Mouse (Mus musculus): Measurements from ENCODE around the gene Zkscan16. TPM values are rescaled to one million over a fixed set of nuclear protein-coding genes. Genes with fewer than 3 reads are reported as not detected.
A peak's percentile ranks its signal among the peaks of the same experiment; 100 is the strongest.

The Zkscan16 gene
- polyA plus RNA-seq, 2 experiments, result 0.08 to 0.11 TPM

GRCm38 (mm10) chr4:58941638-58942037, 1.8 kb upstream of the Zkscan16 start:
- Histone ChIP-seq H3K27me3 (ENCODE audit: control insufficient read depth, insufficient read depth, low read length) (peaks cover 30% of the 10 kb centered on the region), H3K27ac (no peak overlapping the region), H3K4me2 (ENCODE audit: low read depth) (no peak overlapping the region), H3K4me3 (ENCODE audit: insufficient read depth in 1 of 2, low read depth in 2 of 2, low read length in 2 of 2) (no peak overlapping the region), H3K4me1 (replicated peaks; ENCODE audit: control insufficient read depth in 2 of 2, insufficient read depth in 2 of 2, low read length in 1 of 2) (0 out of 4 replicates have a peak, but pooled peaks cover 0 to 2% of the 10 kb centered on the region in 2 experiments), H3K9me3 (ENCODE audit: control insufficient read depth, low read length) (no peaks in the 10 kb centered on the region), H3K9ac (replicated peaks) (no peak overlapping the region), H3K36me3 (replicated peaks; ENCODE audit: control insufficient read depth, insufficient read depth, low read depth) (no peaks in the 10 kb centered on the region)
- ATAC-seq (ENCODE audit: insufficient read depth) (no peak), DNase-seq (ENCODE audit: low read depth in 3 of 3, low spot score in 3 of 3) (no peak)
- TF ChIP-seq EP300 (IDR thresholded peaks at IDR 0.05; ENCODE audit: low read depth), result no peak

GRCm38 (mm10) chr4:58942942-58943341, 486 bp upstream of the Zkscan16 start:
- Histone ChIP-seq H3K4me1 (replicated peaks; ENCODE audit: control insufficient read depth in 2 of 2, insufficient read depth in 2 of 2, low read length in 1 of 2) (0 out of 4 replicates have a peak, but pooled peaks cover 0 to 2% of the 10 kb centered on the region in 2 experiments), H3K27me3 (ENCODE audit: control insufficient read depth, insufficient read depth, low read length) (peaks cover 30% of the 10 kb centered on the region), H3K36me3 (replicated peaks; ENCODE audit: control insufficient read depth, insufficient read depth, low read depth) (no peaks in the 10 kb centered on the region), H3K4me2 (ENCODE audit: low read depth) (peak overlapping the region; percentile 69), H3K27ac (no peak overlapping the region), H3K4me3 (ENCODE audit: insufficient read depth in 1 of 2, low read depth in 2 of 2, low read length in 2 of 2) (peak overlapping the region; percentile 58 to 60; a peak in 3 of 4 replicates), H3K9ac (replicated peaks) (no peak overlapping the region), H3K9me3 (ENCODE audit: control insufficient read depth, low read length) (no peaks in the 10 kb centered on the region)
- ATAC-seq (ENCODE audit: insufficient read depth) (no peak), DNase-seq (ENCODE audit: low read depth in 3 of 3, low spot score in 3 of 3) (no peak)
- 53% methylated on average over 4 of the region's 4 CpGs for WGBS (ENCODE audit: insufficient replicate concordance)
- no peak for TF ChIP-seq CTCF (IDR thresholded peaks at IDR 0.05; ENCODE audit: low read depth)
- TF ChIP-seq EP300 (IDR thresholded peaks at IDR 0.05; ENCODE audit: low read depth), result no peak

GRCm38 (mm10) chr4:58944206-58944553, 752 bp downstream of the Zkscan16 start:
- no peak for ATAC-seq (ENCODE audit: insufficient read depth)
- no peak overlapping the region for H3K9ac ChIP-seq (replicated peaks)

DNA sequence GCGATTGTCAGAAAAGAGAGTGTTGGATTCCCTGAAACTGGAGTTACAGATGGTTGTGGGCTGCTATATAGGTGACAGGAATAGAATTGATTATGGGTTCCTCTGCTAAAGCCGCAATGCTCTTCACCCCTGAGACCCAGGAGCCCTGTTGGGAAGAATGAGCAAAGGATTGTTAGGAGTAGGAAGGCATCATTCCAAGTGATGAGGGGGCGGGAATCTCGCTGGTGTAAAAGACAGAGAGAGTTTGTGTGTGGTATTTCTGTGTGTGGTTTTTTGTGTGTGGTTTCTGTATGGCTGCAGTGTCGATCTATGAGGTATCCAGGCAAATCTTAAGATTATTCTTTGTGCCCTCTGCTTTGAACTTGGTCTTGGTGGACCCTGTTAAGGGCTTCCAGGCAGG, 1.3 kb downstream of the Zkscan16 start:
- WGBS (ENCODE audit: insufficient replicate concordance), result 51% methylated on average over 5 of the region's 5 CpGs
- no peak overlapping the region for H3K4me3 ChIP-seq (ENCODE audit: insufficient read depth in 1 of 2, low read depth in 2 of 2, low read length in 2 of 2)
- ATAC-seq (ENCODE audit: insufficient read depth), result no peak
- TF ChIP-seq EP300 (IDR thresholded peaks at IDR 0.05; ENCODE audit: low read depth), result no peak
- no peak for TF ChIP-seq CTCF (IDR thresholded peaks at IDR 0.05; ENCODE audit: low read depth)
- no peak overlapping the region for H3K4me2 ChIP-seq (ENCODE audit: low read depth)
- no peak for DNase-seq (ENCODE audit: low read depth in 3 of 3, low spot score in 3 of 3)
- 0 out of 4 replicates have a peak, but pooled peaks cover 0 to 2% of the 10 kb centered on the region in 2 experiments for H3K4me1 ChIP-seq (replicated peaks; ENCODE audit: control insufficient read depth in 2 of 2, insufficient read depth in 2 of 2, low read length in 1 of 2)
- H3K27ac ChIP-seq, result no peak overlapping the region
- no peak overlapping the region for H3K9ac ChIP-seq (replicated peaks)
- H3K9me3 ChIP-seq (ENCODE audit: control insufficient read depth, low read length), result no peaks in the 10 kb centered on the region
- H3K27me3 ChIP-seq (ENCODE audit: control insufficient read depth, insufficient read depth, low read length), result peaks cover 30% of the 10 kb centered on the region
- no peaks in the 10 kb centered on the region for H3K36me3 ChIP-seq (replicated peaks; ENCODE audit: control insufficient read depth, insufficient read depth, low read depth)

More at GRCm38 (mm10) chr4:58944206-58944553, 752 bp downstream of the Zkscan16 start:
- no peak for DNase-seq (ENCODE audit: low read depth in 3 of 3, low spot score in 3 of 3)
- TF ChIP-seq CTCF (IDR thresholded peaks at IDR 0.05; ENCODE audit: low read depth) (no peak), EP300 (IDR thresholded peaks at IDR 0.05; ENCODE audit: low read depth) (no peak)
- Histone ChIP-seq H3K27ac (no peak overlapping the region), H3K36me3 (replicated peaks; ENCODE audit: control insufficient read depth, insufficient read depth, low read depth) (no peaks in the 10 kb centered on the region), H3K4me1 (replicated peaks; ENCODE audit: control insufficient read depth in 2 of 2, insufficient read depth in 2 of 2, low read length in 1 of 2) (0 out of 4 replicates have a peak, but pooled peaks cover 0 to 2% of the 10 kb centered on the region in 2 experiments), H3K27me3 (ENCODE audit: control insufficient read depth, insufficient read depth, low read length) (peaks cover 30% of the 10 kb centered on the region), H3K4me3 (ENCODE audit: insufficient read depth in 1 of 2, low read depth in 2 of 2, low read length in 2 of 2) (peak overlapping the region; percentile 58 to 60; a peak in 3 of 4 replicates), H3K4me2 (ENCODE audit: low read depth) (peak overlapping the region; percentile 69), H3K9me3 (ENCODE audit: control insufficient read depth, low read length) (no peaks in the 10 kb centered on the region)
- WGBS (ENCODE audit: insufficient replicate concordance), result 6% methylated on average over 6 of the region's 6 CpGs

GRCm38 (mm10) chr4:58948391-58948790, 5.0 kb downstream of the Zkscan16 start:
- Histone ChIP-seq H3K27me3 (ENCODE audit: control insufficient read depth, insufficient read depth, low read length) (peaks cover 23% of the 10 kb centered on the region), H3K9me3 (ENCODE audit: control insufficient read depth, low read length) (no peaks in the 10 kb centered on the region), H3K4me3 (ENCODE audit: insufficient read depth in 1 of 2, low read depth in 2 of 2, low read length in 2 of 2) (no peak overlapping the region), H3K9ac (replicated peaks) (no peak overlapping the region), H3K27ac (no peak overlapping the region), H3K4me2 (ENCODE audit: low read depth) (no peak overlapping the region), H3K4me1 (replicated peaks; ENCODE audit: control insufficient read depth in 2 of 2, insufficient read depth in 2 of 2, low read length in 1 of 2) (0 out of 4 replicates have a peak, but pooled peaks cover 0 to 2% of the 10 kb centered on the region in 2 experiments), H3K36me3 (replicated peaks; ENCODE audit: control insufficient read depth, insufficient read depth, low read depth) (no peaks in the 10 kb centered on the region)
- TF ChIP-seq CTCF (IDR thresholded peaks at IDR 0.05; ENCODE audit: low read depth) (no peak), EP300 (IDR thresholded peaks at IDR 0.05; ENCODE audit: low read depth) (no peak)
- WGBS (ENCODE audit: insufficient replicate concordance), result 60% methylated on average over 4 of the region's 4 CpGs
- ATAC-seq (ENCODE audit: insufficient read depth) (no peak), DNase-seq (ENCODE audit: low read depth in 3 of 3, low spot score in 3 of 3) (no peak)
